Mouse (Mus musculus) hindbrain, embryonic 16.5 days (tissue): ENCODE data around the gene Tcl1b5. TPM values are rescaled to one million over a fixed set of nuclear protein-coding genes. Genes with fewer than 3 reads are reported as not detected.
"Not testable (repeated sequence)": the region's sequence is repeated elsewhere in the genome, so short reads cannot be mapped to it uniquely, and the experiment has no call there.

Experiments used
- ATAC-seq: fragments of 200-750 bp; cut with Nextera tagmentation; 2 replicates; pipeline ENCODE4 v1.8.0; 2017; ENCODE audit warnings: moderate TSS enrichment, moderate library complexity
- H3K27ac ChIP-seq: fragments of 300-500 bp; sonication (generic); 2 replicates; pipeline ENCODE4 v1.5.1; 2014; ENCODE audit warnings: low read depth, mild to moderate bottlenecking, control low read depth, low read length, moderate library complexity
- H3K27me3 ChIP-seq: fragments of 300-500 bp; sonication (generic); replicated peaks from 2 replicates; pipeline ENCODE4 v1.6.1; 2014; ENCODE audit warnings: low read length; ENCODE audit not compliant: control insufficient read depth, insufficient read depth
- H3K36me3 ChIP-seq: fragments of 300-500 bp; sonication (generic); 2 replicates; pipeline ENCODE4 v1.6.1; 2014; ENCODE audit warnings: mild to moderate bottlenecking, low read length, moderate library complexity, mixed read lengths; ENCODE audit not compliant: control insufficient read depth, insufficient read depth
- H3K4me1 ChIP-seq: fragments of 300-500 bp; sonication (generic); 2 replicates; pipeline ENCODE4 v1.6.1; 2014; ENCODE audit warnings: low read depth, low read length; ENCODE audit not compliant: control insufficient read depth, insufficient read depth
- H3K4me2 ChIP-seq: fragments of 300-500 bp; sonication (generic); 2 replicates; pipeline ENCODE4 v1.6.1; 2014; ENCODE audit warnings: mild to moderate bottlenecking, low read length, control low read depth, moderate library complexity
- H3K4me3 ChIP-seq: fragments of 300-500 bp; sonication (generic); 2 replicates; pipeline ENCODE4 v1.5.1; 2014; ENCODE audit warnings: mild to moderate bottlenecking, low read length, control low read depth, moderate library complexity
- H3K9ac ChIP-seq: fragments of 300-500 bp; sonication (generic); 2 replicates; pipeline ENCODE4 v1.6.1; 2014; ENCODE audit warnings: low read depth, mild to moderate bottlenecking, control low read depth, low read length, moderate library complexity
- H3K9me3 ChIP-seq: fragments of 300-500 bp; sonication (generic); 2 replicates; pipeline ENCODE4 v1.6.1; 2014; ENCODE audit warnings: mild to moderate bottlenecking, low read length, moderate library complexity; ENCODE audit not compliant: control insufficient read depth
- WGBS: fragments of 180-500 bp; shearing (Covaris S2); extraction: QIAGEN DNeasy Blood & Tissue Kit; methylation state at CpG from one replicate; pipeline ENCODE4 v1.1.7; 2014; 5-methylcytosine and 5-hydroxymethylcytosine counted together
- polyA plus RNA-seq: library from polyadenylated mRNA; unstranded; fragments of >200 nt; fragmentation: Nextera tagmentation; extraction: Ambion mirVana; gene quantifications from 2 replicates; pipeline ENCODE4 v1.2.1, GENCODE M21; 2015

The Tcl1b5 gene
- polyA plus RNA-seq, 1 experiment from 2014 or later, result not detected

DNA sequence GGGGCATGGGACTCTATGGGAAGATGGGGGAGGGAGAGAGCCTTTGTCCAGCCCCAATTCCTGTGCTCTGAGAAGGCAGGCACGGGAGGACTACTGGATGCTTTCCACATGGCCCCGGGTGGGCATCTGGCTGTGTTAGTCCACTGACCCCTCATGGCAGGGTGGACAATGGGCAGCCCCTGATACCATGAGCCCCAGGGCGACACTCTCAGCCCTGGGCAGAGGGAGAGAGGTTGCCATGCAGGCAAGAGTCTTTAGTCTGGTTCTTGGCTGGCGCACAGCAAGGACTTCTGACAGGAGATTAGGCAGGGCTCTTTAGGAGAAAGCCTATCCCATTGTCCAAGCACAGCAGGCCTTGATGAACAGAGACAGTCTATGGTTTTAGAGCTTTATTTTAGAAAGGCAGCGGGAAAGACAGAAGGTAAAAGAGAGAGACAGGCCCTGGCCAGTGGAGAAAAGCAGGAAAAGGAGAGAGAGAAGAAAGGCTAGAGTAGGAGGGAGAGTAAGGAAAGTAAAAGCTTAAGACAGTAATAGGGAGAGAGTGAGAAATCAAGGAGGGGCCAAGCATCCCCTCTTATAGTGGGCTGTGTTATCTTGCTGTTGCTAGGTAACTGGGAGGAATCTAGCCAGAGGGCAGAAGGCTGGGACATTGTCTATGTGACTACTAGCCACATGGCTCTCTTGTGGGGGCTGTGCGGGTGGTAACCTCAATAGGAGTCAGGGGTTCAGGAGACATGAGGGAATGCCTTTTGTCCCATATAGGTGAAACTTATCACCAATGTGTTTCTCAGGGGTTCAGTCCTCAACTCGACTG lies 23.7 kb downstream of the Tcl1b5 start:
- H3K4me2 ChIP-seq, H3K36me3 ChIP-seq, H3K27ac ChIP-seq, H3K4me1 ChIP-seq, H3K4me3 ChIP-seq, H3K27me3 ChIP-seq, H3K9me3 ChIP-seq, H3K9ac ChIP-seq, ATAC-seq: not testable (repeated sequence)
- 23% methylated on average over 7 of the region's 7 CpGs for WGBS

DNA sequence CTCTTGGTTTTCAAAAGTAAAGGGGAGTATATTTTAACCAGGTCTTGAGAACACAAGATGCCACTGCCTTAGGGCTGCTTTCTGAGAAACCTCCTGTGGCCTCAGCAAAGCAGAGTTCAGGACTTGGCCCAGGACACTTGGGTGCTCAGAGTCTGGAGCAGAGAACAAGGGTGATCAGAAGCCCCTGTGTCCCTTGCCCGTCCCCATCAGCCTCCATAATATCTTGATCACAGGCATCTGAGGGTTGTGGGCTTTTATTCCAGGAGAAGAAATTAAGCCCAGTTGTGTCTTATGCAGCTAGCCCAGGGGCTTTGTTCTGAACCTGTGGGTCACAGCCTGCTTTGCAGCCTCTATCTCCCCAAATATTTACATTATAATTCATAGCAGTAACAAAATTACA lies 25.5 kb downstream of the Tcl1b5 start, which contains the start of gene Tcl1b4:
Gene Tcl1b4 (plus strand): TSS at position 301 of the 400 bp plus-strand sequence.
- WGBS, result 75% methylated on average over 1 of the region's 1 CpGs
- ATAC-seq, H3K36me3 ChIP-seq, H3K9me3 ChIP-seq, H3K4me1 ChIP-seq, H3K27me3 ChIP-seq, H3K4me3 ChIP-seq, H3K9ac ChIP-seq, H3K4me2 ChIP-seq, H3K27ac ChIP-seq: not testable (repeated sequence)

DNA sequence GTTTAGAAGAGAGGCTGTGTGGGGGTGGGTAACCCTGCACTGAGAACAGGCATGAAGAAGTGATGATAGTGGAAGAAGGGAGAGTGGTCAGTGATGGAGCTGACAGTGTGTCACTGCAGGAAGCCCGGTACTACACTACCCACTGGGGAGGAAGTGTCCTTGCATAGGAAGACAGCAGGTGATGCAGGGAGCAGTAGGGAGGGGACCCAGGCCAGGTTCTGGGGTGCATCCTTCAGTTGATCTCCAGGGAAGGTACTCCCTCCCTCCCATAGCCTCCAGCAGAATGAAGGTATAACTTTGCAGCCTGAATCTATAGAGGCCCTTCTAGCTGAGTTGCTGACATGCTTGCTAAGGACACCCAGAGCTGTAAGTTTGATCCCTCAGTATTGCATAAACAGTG lies 30.9 kb downstream of the Tcl1b5 start:
- no peak overlapping the region for H3K27ac ChIP-seq
- H3K27me3 ChIP-seq, result no peaks in the 10 kb centered on the region
- no peaks in the 10 kb centered on the region for H3K4me1 ChIP-seq
- no peak overlapping the region for H3K4me2 ChIP-seq
- no peak overlapping the region for H3K9ac ChIP-seq
- H3K4me3 ChIP-seq, result no peak overlapping the region
- no peaks in the 10 kb centered on the region for H3K36me3 ChIP-seq
- ATAC-seq, result no peak
- WGBS, result 91% methylated on average over 1 of the region's 1 CpGs
- H3K9me3 ChIP-seq, result no peaks in the 10 kb centered on the region

DNA sequence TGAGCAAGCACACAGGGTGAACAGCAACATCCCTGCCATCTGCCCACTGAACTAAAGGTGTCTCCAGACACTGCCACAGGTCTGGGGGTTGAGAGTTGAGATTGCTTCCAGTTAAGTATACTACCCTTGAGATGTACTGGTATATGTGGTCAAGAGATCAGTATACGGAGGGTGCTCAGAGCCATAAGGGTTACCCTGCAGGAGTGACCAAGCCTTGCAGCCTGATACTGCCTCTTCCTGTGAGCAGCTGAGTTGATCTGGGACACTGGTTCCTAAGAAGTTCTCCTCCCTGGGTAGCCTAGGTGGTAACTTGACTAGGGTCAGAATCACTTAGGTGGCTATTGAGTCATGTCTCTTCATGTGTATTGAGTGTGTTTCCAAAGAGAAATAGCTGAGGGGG lies 32.3 kb downstream of the Tcl1b5 start:
- no peak for ATAC-seq
- H3K27ac ChIP-seq, result no peak overlapping the region
- WGBS, result 94% methylated on average over 1 of the region's 1 CpGs
- H3K9me3 ChIP-seq, result no peaks in the 10 kb centered on the region
- no peak overlapping the region for H3K9ac ChIP-seq
- H3K4me2 ChIP-seq, result no peak overlapping the region
- H3K27me3 ChIP-seq, result no peaks in the 10 kb centered on the region
- no peaks in the 10 kb centered on the region for H3K4me1 ChIP-seq
- H3K4me3 ChIP-seq, result no peak overlapping the region
- no peaks in the 10 kb centered on the region for H3K36me3 ChIP-seq

DNA sequence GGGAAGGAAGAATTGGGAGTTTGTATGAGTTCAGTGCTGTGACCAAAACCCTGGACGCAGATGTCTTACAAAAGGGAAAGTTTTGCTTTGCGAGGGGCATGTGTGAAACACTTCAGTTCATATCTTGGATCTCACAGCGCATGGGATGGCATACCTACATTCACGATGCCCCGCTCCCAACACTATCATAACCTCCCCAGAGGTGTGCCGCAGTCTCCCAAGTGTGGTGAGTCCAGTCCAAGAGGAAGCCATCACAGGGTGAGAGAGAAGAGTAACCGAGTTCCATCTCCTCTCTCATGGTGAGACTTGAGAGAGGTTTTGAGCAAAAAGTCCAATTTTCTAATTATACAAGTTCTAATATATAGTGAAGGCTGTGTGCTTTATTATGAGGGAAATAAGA lies 33.1 kb downstream of the Tcl1b5 start:
- Histone ChIP-seq H3K4me2 (no peak overlapping the region), H3K9ac (no peak overlapping the region)
- WGBS, result 95% methylated on average over 7 of the region's 7 CpGs

DNA sequence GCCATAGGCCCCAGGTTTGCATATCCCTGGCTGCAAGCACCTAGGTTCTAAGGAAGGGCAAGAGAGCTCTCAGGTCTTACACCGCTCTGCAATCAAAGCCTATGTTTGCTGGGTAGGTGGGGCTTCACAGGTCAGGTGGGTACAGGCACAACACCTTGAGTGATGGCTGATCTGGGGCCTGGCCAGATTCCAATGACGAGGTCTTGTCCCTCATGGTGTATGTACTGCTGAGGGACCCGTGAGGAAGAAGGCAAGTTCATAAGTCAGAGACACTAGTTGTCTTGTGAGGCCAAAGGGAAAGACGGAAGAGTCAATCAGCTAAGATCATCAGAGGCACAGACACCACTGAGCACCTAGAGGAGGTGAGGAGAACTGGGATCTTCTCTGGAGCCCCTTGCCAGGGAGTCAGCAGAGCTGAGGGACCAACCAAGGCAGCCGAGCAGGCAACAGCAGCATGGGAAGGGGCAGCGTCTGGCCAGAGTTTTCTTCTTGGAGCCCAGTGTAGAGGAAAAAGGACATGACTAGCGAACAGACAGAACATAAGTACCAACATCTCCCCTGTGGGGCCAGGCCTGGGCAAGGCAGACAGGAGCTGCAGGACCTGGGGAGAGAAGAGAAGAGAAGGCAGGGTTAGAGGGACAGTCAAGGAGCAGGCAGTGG lies 41.1 kb downstream of the Tcl1b5 start:
- H3K4me3 ChIP-seq, result no peak overlapping the region
- H3K9me3 ChIP-seq, result no peaks in the 10 kb centered on the region
- H3K4me1 ChIP-seq, result no peaks in the 10 kb centered on the region
- no peak overlapping the region for H3K9ac ChIP-seq
- H3K27me3 ChIP-seq, result no peaks in the 10 kb centered on the region
- WGBS, result 91% methylated on average over 7 of the region's 7 CpGs
- H3K4me2 ChIP-seq, result no peak overlapping the region
- ATAC-seq, result no peak
- H3K36me3 ChIP-seq, result no peaks in the 10 kb centered on the region
- H3K27ac ChIP-seq, result no peak overlapping the region

More for the DNA sequence above, 33.1 kb downstream of the Tcl1b5 start:
- Histone ChIP-seq H3K27me3 (no peaks in the 10 kb centered on the region), H3K27ac (no peak overlapping the region), H3K4me3 (no peak overlapping the region), H3K4me1 (no peaks in the 10 kb centered on the region), H3K36me3 (no peaks in the 10 kb centered on the region), H3K9me3 (no peaks in the 10 kb centered on the region)
- no peak for ATAC-seq

DNA sequence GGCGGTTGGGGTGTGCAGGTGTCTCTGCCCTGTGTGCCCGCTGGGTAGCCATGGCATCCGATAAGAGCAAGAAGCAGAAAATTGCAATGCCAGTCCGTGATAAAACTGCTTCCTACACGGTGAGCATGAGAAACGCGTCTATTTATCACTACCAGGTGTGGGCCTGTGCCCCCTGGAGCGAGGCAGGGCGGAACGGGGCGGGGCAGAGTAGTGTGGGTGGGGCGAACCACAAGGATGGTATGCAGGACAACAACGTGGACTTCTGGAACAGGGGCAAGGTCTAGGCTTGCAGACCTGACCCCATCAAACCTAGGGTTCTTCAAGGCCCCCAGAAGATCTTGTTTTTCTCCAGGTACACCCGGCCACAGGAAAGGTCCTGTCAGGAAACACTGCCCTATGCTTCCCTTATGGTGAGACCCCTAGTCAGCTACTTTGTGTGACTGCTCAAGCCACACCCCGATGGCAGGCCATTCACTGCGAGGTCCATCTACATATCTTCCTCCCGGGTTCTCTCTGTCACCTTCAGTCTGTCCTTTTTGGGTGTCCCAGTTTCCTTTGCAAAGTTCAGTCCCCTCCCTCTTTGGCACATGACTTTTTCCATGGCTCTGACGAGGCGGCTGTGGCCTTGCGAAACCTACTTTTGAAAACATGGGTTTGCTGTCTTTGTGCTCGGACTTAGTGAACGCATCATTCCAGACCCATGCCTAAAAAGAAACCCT lies 46.6 kb downstream of the Tcl1b5 start, which contains the start of gene Tcl1:
Gene Tcl1 (minus strand): TSS at position 193 of the 719 bp plus-strand sequence.
- 93% methylated on average over 22 of the region's 22 CpGs for WGBS
- no peak for ATAC-seq
- Histone ChIP-seq H3K9me3 (no peaks in the 10 kb centered on the region), H3K27me3 (no peaks in the 10 kb centered on the region), H3K4me3 (no peak within 1 kb of the TSS), H3K27ac (no peak within 1 kb of the TSS), H3K9ac (no peak within 1 kb of the TSS), H3K4me1 (no peaks in the 10 kb centered on the region), H3K36me3 (no peaks in the 10 kb centered on the region), H3K4me2 (no peak within 1 kb of the TSS)

DNA sequence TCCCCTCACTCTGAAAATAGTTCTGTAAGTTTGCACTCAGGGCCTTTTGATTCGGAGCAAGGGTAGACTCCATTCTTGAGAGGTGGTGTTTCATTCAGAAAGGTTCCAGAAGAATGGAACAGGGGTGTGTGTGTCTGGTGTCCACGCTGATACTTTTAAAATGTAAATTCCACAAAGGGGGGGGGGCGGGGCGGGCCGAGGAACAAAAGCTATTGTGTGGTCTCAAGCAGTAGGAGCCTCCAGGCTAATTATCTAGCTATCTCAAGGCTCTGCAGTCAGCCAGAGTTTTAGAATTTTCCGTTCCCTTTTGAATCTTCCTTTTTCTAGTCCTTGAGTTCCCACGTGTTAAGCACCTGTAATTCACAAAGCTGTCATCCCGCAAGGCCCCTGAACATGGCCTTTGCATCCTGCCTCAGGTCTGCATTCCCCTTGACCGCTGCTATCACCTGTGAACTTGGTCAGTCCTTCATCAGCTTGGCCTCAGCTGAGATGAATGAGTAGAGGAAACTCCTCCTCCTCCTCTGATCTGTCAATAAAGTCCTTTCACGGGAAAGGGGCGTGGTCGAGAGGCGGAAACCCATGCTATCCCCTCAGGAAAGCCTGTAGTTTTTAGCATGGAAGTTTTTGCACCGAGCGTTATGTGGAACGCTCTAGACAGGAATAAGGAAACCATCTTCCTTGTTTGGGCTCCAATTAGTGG lies 48.6 kb downstream of the Tcl1b5 start:
- H3K9me3 ChIP-seq, result no peaks in the 10 kb centered on the region
- no peak overlapping the region for H3K4me2 ChIP-seq
- H3K4me3 ChIP-seq, result no peak overlapping the region
- no peak overlapping the region for H3K9ac ChIP-seq
- H3K4me1 ChIP-seq, result no peaks in the 10 kb centered on the region
- ATAC-seq, result no peak
- 37% methylated on average over 16 of the region's 16 CpGs for WGBS
- H3K27ac ChIP-seq, result no peak overlapping the region
- H3K27me3 ChIP-seq, result no peaks in the 10 kb centered on the region
- H3K36me3 ChIP-seq, result no peaks in the 10 kb centered on the region
